Mouse (Mus musculus): ENCODE measurements at regions not wholly inside any gene's neighbourhood (a gene's known extent, or its start where the extent isn't known, plus 50 kb on each side); places are given as distances from the start of the nearest gene placed in this dataset.

GRCm38 (mm10) chr3:159010954-159011638 is 449.1 kb upstream of the Lrrc7 start:
- 3% methylated on average over 1 of the region's 1 CpGs for WGBS
- Histone ChIP-seq H3K27me3 (ENCODE audit: control insufficient read depth, insufficient read depth, low read length) (no peaks in the 10 kb centered on the region), H3K4me2 (ENCODE audit: low read length) (no peak overlapping the region), H3K4me1 (ENCODE audit: control insufficient read depth, insufficient read depth, low read length) (no peaks in the 10 kb centered on the region), H3K27ac (replicated peaks; ENCODE audit: low read depth, low read length) (no peak overlapping the region), H3K36me3 (ENCODE audit: control insufficient read depth, insufficient read depth, low read length) (no peaks in the 10 kb centered on the region), H3K4me3 (replicated peaks; ENCODE audit: low read depth, low read length) (no peak overlapping the region), H3K9ac (replicated peaks; ENCODE audit: low read length) (no peak overlapping the region), H3K9me3 (ENCODE audit: control insufficient read depth, low read length) (no peaks in the 10 kb centered on the region)
- DNase-seq (peak; percentile 31), ATAC-seq (ENCODE audit: low FRiP score, low TSS enrichment) (peak; percentile 33; the same call in 1 of the 2 replicates)

GRCm38 (mm10) chr3:159004013-159004412 is 442.0 kb upstream of the Lrrc7 start:
- H3K4me1 ChIP-seq (ENCODE audit: control insufficient read depth, insufficient read depth, low read length): no peaks in the 10 kb centered on the region
- no peak overlapping the region for H3K4me3 ChIP-seq (replicated peaks; ENCODE audit: low read depth, low read length)
- no peaks in the 10 kb centered on the region for H3K9me3 ChIP-seq (ENCODE audit: control insufficient read depth, low read length)
- no peaks in the 10 kb centered on the region for H3K27me3 ChIP-seq (ENCODE audit: control insufficient read depth, insufficient read depth, low read length)
- no peak for DNase-seq
- no peak overlapping the region for H3K4me2 ChIP-seq (ENCODE audit: low read length)
- no peak overlapping the region for H3K9ac ChIP-seq (replicated peaks; ENCODE audit: low read length)
- 44% methylated on average over 1 of the region's 1 CpGs for WGBS
- no peak for ATAC-seq (ENCODE audit: low FRiP score, low TSS enrichment)
- no peak overlapping the region for H3K27ac ChIP-seq (replicated peaks; ENCODE audit: low read depth, low read length)
- no peaks in the 10 kb centered on the region for H3K36me3 ChIP-seq (ENCODE audit: control insufficient read depth, insufficient read depth, low read length)

DNA sequence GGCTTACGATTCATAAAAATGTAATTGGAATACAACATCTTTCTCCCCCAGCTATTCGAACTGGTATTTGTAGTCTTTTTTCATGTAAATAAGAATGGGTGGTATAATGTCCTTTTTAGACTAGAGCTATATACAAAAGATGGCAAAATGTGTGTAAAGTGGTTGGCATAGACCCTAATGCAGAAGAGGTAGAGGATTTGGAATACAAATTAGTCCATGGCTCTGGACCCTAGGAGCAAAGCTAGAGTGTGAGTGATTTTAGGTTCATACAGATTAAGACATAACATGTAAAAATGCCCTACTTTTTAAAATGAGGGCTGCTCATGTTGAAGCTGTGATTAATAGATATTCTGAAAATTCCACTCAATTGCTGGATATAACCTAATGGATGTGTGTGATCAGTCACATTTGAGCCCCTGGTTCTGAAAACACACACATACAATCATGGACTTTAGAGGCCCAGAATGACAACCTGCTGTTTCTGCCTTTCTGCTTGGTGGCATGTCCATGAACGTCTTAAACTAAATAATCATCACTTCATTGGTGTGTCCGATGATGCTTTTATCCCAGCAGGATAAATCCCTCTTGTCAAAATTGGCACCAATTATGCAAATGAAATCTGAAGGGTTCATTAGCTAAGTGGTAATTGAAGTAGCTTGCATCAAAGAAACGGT is 423.6 kb upstream of the Lrrc7 start:
- ATAC-seq (ENCODE audit: low FRiP score, low TSS enrichment): no peak; the same call in 1 of the 2 replicates
- Histone ChIP-seq H3K9ac (replicated peaks; ENCODE audit: low read length) (no peak overlapping the region), H3K9me3 (ENCODE audit: control insufficient read depth, low read length) (no peaks in the 10 kb centered on the region), H3K4me2 (ENCODE audit: low read length) (no peak overlapping the region), H3K36me3 (ENCODE audit: control insufficient read depth, insufficient read depth, low read length) (no peaks in the 10 kb centered on the region), H3K27ac (replicated peaks; ENCODE audit: low read depth, low read length) (no peak overlapping the region), H3K4me1 (ENCODE audit: control insufficient read depth, insufficient read depth, low read length) (no peaks in the 10 kb centered on the region), H3K27me3 (ENCODE audit: control insufficient read depth, insufficient read depth, low read length) (no peaks in the 10 kb centered on the region), H3K4me3 (replicated peaks; ENCODE audit: low read depth, low read length) (no peak overlapping the region)
- peak; percentile 25 for DNase-seq
- WGBS: 51% methylated on average over 5 of the region's 5 CpGs

DNA sequence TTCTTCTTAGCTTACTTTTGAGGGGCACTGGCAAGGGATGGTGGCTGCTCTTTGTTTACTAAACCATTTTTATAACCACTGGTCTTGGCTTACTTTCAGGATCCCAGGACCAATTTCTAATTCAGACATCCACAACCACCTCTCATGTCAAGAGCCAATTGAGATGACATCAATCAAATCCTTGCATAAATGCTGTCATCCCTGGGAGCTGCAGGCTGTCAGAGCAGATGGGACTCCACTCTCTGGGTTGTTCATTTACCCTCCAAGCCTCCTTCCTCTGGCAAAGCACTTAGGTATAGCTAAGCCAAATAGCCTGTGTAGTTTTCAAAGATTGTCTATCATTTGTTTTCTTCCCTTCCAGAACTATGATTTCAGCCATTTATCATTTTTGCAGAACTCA is 385.0 kb upstream of the Lrrc7 start:
- H3K36me3 ChIP-seq (ENCODE audit: control insufficient read depth, insufficient read depth, low read length): no peaks in the 10 kb centered on the region
- H3K9ac ChIP-seq (replicated peaks; ENCODE audit: low read length): no peak overlapping the region
- DNase-seq (peak; percentile 0), ATAC-seq (ENCODE audit: low FRiP score, low TSS enrichment) (no peak)
- H3K4me1 ChIP-seq (ENCODE audit: control insufficient read depth, insufficient read depth, low read length): no peaks in the 10 kb centered on the region
- H3K27me3 ChIP-seq (ENCODE audit: control insufficient read depth, insufficient read depth, low read length): no peaks in the 10 kb centered on the region
- H3K4me3 ChIP-seq (replicated peaks; ENCODE audit: low read depth, low read length): no peak overlapping the region
- H3K27ac ChIP-seq (replicated peaks; ENCODE audit: low read depth, low read length): no peak overlapping the region
- 0 out of 2 replicates have a peak, but pooled peaks cover 6% of the 10 kb centered on the region for H3K9me3 ChIP-seq (ENCODE audit: control insufficient read depth, low read length)
- H3K4me2 ChIP-seq (ENCODE audit: low read length): no peak overlapping the region

DNA sequence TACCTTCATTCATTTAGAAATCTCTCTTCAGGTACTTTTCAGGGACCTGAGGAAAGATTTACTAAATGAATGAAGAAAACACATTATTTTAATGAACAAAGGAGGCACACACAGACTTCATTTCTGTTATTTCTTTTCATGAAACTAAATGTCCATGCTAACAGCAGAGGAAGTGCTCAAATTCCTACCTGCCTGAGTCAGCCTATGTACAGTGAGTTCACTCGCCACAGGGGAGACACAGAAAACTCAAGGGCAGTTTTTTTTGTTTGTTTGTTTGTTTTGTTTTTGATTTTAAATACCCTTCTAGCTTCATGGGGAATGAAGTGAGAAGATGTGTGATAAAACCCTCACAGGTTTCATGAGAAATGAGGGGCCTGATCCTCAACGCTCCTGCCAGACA is 343.1 kb upstream of the Lrrc7 start:
- no peaks in the 10 kb centered on the region for H3K4me1 ChIP-seq (ENCODE audit: control insufficient read depth, insufficient read depth, low read length)

DNA sequence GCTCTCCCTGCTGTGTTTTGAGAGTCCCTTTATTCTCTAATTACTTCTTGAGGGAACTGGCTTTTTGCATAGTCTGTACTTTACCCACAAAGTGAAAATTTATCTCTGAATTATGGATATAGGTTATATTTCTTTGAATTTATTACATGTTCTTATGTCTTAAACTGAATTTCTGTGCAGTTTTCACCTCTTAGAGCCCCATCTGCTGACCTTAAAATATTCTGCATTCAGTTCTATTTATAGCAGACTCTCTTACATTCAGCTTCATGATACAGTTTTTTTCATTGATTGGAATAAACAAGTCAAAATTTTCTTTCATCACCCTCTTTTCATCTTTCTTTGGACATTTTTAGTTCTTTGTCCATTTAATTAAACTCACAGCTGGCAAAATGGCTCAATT is 337.4 kb upstream of the Lrrc7 start:
- Histone ChIP-seq H3K36me3 (ENCODE audit: control insufficient read depth, insufficient read depth, low read length) (no peaks in the 10 kb centered on the region), H3K4me2 (ENCODE audit: low read length) (no peak overlapping the region), H3K4me1 (ENCODE audit: control insufficient read depth, insufficient read depth, low read length) (no peaks in the 10 kb centered on the region), H3K27me3 (ENCODE audit: control insufficient read depth, insufficient read depth, low read length) (no peaks in the 10 kb centered on the region), H3K27ac (replicated peaks; ENCODE audit: low read depth, low read length) (no peak overlapping the region), H3K9me3 (ENCODE audit: control insufficient read depth, low read length) (no peaks in the 10 kb centered on the region), H3K9ac (replicated peaks; ENCODE audit: low read length) (no peak overlapping the region), H3K4me3 (replicated peaks; ENCODE audit: low read depth, low read length) (no peak overlapping the region)
- ATAC-seq (ENCODE audit: low FRiP score, low TSS enrichment): no peak
- DNase-seq: peak; percentile 9

More for the DNA sequence above, 343.1 kb upstream of the Lrrc7 start:
- Histone ChIP-seq H3K4me3 (replicated peaks; ENCODE audit: low read depth, low read length) (no peak overlapping the region), H3K36me3 (ENCODE audit: control insufficient read depth, insufficient read depth, low read length) (no peaks in the 10 kb centered on the region), H3K9ac (replicated peaks; ENCODE audit: low read length) (no peak overlapping the region), H3K9me3 (ENCODE audit: control insufficient read depth, low read length) (no peaks in the 10 kb centered on the region), H3K4me2 (ENCODE audit: low read length) (no peak overlapping the region), H3K27me3 (ENCODE audit: control insufficient read depth, insufficient read depth, low read length) (no peaks in the 10 kb centered on the region), H3K27ac (replicated peaks; ENCODE audit: low read depth, low read length) (no peak overlapping the region)
- WGBS: 81% methylated on average over 2 of the region's 2 CpGs
- no peak for ATAC-seq (ENCODE audit: low FRiP score, low TSS enrichment)
- no peak for DNase-seq

DNA sequence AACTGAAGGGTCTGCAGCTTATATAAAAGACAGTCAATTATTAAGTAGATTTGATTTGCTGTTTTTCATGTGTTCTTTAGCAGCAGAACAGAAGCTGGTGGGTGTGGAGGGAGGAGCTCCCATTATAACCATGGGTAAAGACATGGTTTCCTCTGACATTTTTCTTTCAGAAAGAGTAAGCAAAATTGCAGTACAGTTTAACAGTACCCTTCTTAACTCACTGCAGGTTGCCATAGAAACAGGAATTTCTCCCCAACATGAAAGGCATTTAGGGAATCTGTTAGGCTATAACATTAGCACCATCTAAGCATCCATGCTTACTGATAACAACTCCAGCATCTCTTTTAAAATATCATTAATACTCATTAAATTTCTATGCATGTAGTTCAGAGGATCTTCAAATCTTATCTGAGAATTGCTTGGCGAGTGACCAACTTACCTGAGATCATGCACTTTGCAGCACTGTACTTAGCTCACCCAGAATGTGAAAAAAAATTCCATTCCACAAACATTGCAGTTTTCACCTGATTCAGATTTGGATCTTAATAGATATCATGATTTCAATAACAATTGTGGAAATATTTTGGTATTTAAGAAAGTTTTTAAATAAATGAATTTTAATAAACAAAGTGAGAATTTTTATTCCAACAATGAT is 324.8 kb upstream of the Lrrc7 start:
- WGBS: 92% methylated on average over 1 of the region's 1 CpGs
- no peaks in the 10 kb centered on the region for H3K27me3 ChIP-seq (ENCODE audit: control insufficient read depth, insufficient read depth, low read length)
- H3K9ac ChIP-seq (replicated peaks; ENCODE audit: low read length): no peak overlapping the region
- no peak overlapping the region for H3K4me3 ChIP-seq (replicated peaks; ENCODE audit: low read depth, low read length)
- DNase-seq (peak; percentile 57), ATAC-seq (ENCODE audit: low FRiP score, low TSS enrichment) (peak; percentile 5; the same call in 1 of the 2 replicates)
- no peaks in the 10 kb centered on the region for H3K36me3 ChIP-seq (ENCODE audit: control insufficient read depth, insufficient read depth, low read length)
- H3K4me2 ChIP-seq (ENCODE audit: low read length): no peak overlapping the region
- H3K4me1 ChIP-seq (ENCODE audit: control insufficient read depth, insufficient read depth, low read length): no peaks in the 10 kb centered on the region
- H3K9me3 ChIP-seq (ENCODE audit: control insufficient read depth, low read length): no peaks in the 10 kb centered on the region
- no peak overlapping the region; the same call in 1 of the 2 replicates for H3K27ac ChIP-seq (replicated peaks; ENCODE audit: low read depth, low read length)

DNA sequence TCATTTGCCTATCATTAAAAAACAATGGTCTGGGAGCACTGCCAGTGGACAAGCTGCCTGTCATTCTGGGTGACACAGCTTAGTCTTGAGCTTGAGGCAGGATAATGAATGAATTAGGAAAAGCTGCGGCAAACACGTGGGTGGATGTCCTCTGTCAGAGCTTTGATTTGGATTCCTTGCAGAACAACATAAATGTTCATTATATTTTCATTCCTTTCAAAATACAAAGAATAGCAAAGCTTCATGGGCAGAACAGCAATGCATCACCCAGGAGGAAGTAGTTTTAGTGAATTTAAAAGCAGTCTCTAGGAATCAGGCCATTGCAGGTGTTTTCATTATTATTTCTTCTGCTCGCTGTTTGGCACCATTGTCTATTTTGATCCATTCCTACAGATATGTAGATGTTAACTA is 324.3 kb upstream of the Lrrc7 start:
- H3K9ac ChIP-seq (replicated peaks; ENCODE audit: low read length): no peak overlapping the region
- no peaks in the 10 kb centered on the region for H3K27me3 ChIP-seq (ENCODE audit: control insufficient read depth, insufficient read depth, low read length)
- H3K36me3 ChIP-seq (ENCODE audit: control insufficient read depth, insufficient read depth, low read length): no peaks in the 10 kb centered on the region
- DNase-seq: peak; percentile 48
- 31% methylated on average over 3 of the region's 3 CpGs for WGBS
- ATAC-seq (ENCODE audit: low FRiP score, low TSS enrichment): peak; percentile 63; the same call in 1 of the 2 replicates
- no peak overlapping the region for H3K4me3 ChIP-seq (replicated peaks; ENCODE audit: low read depth, low read length)
- H3K27ac ChIP-seq (replicated peaks; ENCODE audit: low read depth, low read length): no peak overlapping the region; the same call in 1 of the 2 replicates
- H3K9me3 ChIP-seq (ENCODE audit: control insufficient read depth, low read length): no peaks in the 10 kb centered on the region
- no peaks in the 10 kb centered on the region for H3K4me1 ChIP-seq (ENCODE audit: control insufficient read depth, insufficient read depth, low read length)
- no peak overlapping the region for H3K4me2 ChIP-seq (ENCODE audit: low read length)
